Mouse (Mus musculus): Measurements from ENCODE around the gene Tbc1d5.

DNA sequence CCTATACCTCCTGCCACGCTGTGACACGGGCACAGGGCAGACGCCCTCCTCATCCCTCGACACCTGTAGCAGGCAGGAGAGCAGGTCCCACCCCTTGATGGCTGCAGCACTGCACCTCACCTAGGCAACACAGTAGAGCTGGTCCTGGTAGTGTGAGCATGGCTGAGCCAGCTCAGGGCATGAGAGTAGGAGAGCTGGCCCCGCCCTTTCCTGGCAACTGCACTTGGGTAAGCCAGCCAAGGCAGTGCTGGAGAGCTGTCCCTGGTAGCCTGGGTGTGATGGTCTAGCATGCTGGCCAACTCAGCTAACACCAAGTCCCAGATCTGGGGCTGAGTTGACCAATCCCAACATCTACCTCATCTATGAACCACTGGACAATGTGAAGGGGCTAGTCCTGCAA, 19.9 kb downstream of the Tbc1d5 start:
- TF ChIP-seq CTCF (IDR thresholded peaks at IDR 0.05; ENCODE audit: low read depth) (no peak), EP300 (IDR thresholded peaks at IDR 0.05; ENCODE audit: low read depth) (no peak)
